Mouse (Mus musculus) layer of hippocampus, adult 2 months (tissue): ENCODE data around the gene Bpifa5. TPM values are rescaled to one million over a fixed set of nuclear protein-coding genes. Genes with fewer than 3 reads are reported as not detected.
A peak's percentile ranks its signal among the peaks of the same experiment; 100 is the strongest.
"Not testable (repeated sequence)": the region's sequence is repeated elsewhere in the genome, so short reads cannot be mapped to it uniquely, and the experiment has no call there.

ENCODE experiments used
- DNase-seq, 2 experiments: peaks; one replicate each; pipeline ENCODE4 v3.0.0; 2022; ENCODE audit warnings: low spot score in 2 of 2
- H3K27ac ChIP-seq: fragments of 200-600 bp; 2 replicates; pipeline ENCODE4 v1.8.1; 2022
- H3K4me3 ChIP-seq: fragments of 200-600 bp; 2 replicates; pipeline ENCODE4 v1.8.1; 2022; ENCODE audit warnings: mild to moderate bottlenecking
- CTCF ChIP-seq: fragments of 200-600 bp; conservative IDR thresholded peaks from 2 replicates; pipeline ENCODE4 v1.8.1; 2022; ENCODE audit warnings: antibody characterized with exemption, mild to moderate bottlenecking, moderate library complexity
- long read RNA-seq, 2 experiments: library from polyadenylated mRNA; stranded (forward); transcript quantifications; one replicate each; pipeline ENCODE4 v2.0.0; 2021; ENCODE audit warnings: borderline mapping rate in 2 of 2
- total RNA-seq, 2 experiments: library from RNA; stranded (reverse); gene quantifications; 2 replicates each; pipeline ENCODE4 v1.2.3; 2021

The Bpifa5 gene
- not detected for total RNA-seq
- long read RNA-seq, experiment 1: 0 reads
- long read RNA-seq, experiment 2: 0 reads

GRCm38 (mm10) chr2:154162307-154162706 lies at the start of gene Bpifa5:
TSS of gene Bpifa5 (plus strand) at chr2:154162607.
- no peak for DNase-seq
- no peak for TF ChIP-seq CTCF
- no peak within 1 kb of the TSS for H3K4me3 ChIP-seq
- no peak within 1 kb of the TSS for H3K27ac ChIP-seq

GRCm38 (mm10) chr2:154117381-154117780 lies 45.0 kb upstream of the Bpifa5 start:
- DNase-seq: no peak
- Histone ChIP-seq H3K4me3 (no peak overlapping the region), H3K27ac (no peak overlapping the region)
- no peak for TF ChIP-seq CTCF

DNA sequence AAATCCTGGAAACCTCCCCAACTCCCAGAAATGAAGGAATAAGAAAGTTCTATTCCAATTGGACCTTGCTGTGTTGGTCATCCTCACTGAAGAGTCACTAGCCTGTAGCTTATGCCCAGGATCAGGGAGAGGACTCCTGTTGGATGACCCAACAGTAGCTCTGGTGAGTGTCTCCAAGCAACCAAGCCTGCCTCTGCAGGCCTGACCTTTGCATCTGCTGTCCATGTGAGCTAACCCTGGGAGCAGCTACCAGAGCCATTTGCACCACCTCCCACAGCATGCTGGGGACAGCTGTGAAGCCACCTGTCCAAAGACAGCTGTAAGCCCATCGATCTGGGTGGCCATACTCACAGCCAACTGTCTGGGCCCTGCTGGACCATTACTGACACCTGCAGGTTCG lies 32.3 kb upstream of the Bpifa5 start, which contains the start of gene Bpifa3:
Bpifa3 (plus strand) TSS at position 217 of the 400 bp plus-strand sequence.
- H3K4me3 ChIP-seq: no peak within 1 kb of the TSS
- no peak within 1 kb of the TSS for H3K27ac ChIP-seq
- TF ChIP-seq CTCF: no peak
- DNase-seq: no peak

DNA sequence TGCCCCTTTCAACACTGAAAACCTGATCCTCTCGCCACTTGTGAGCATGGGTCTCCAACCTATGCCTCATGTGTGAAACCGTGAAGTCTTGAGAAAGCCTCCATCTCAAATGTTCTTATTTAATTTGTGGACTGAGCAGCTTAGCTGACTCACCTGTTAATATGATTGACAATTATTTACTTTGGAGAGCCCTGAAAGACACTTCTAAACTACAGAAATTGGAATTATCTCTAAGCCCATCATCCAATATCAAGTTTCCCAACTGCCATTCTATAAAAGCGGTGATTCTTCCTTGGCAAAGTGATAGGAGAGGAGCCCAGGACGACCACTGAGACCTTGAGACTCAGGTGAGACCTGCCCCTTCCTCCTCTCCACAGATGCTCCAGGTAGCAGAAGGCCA lies 19.8 kb upstream of the Bpifa5 start, which contains the start of gene Bpifa1:
Bpifa1 (plus strand) TSS at position 301 of the 400 bp plus-strand sequence.
- H3K4me3 ChIP-seq: no peak within 1 kb of the TSS
- no peak within 1 kb of the TSS for H3K27ac ChIP-seq

DNA sequence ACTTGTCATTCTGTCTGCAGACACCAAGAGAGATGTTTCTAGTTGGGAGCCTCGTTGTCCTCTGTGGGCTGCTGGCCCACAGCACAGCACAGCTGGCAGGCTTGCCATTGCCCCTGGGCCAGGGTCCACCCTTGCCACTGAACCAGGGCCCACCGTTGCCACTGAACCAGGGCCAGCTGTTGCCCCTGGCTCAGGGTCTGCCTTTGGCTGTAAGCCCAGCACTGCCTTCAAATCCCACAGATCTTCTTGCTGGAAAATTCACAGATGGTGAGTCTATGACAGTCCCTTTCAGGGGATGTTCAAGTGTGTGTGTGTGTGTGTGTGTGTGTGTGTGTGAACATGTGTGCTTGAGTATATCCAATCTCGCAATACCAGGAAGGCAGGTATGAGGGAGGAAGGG lies 18.7 kb upstream of the Bpifa5 start:
- no peak overlapping the region for H3K4me3 ChIP-seq
- H3K27ac ChIP-seq: no peak overlapping the region
- DNase-seq: no peak
- TF ChIP-seq CTCF: no peak

More for the DNA sequence above, 19.8 kb upstream of the Bpifa5 start, which contains the start of gene Bpifa1:
- TF ChIP-seq CTCF: no peak
- no peak for DNase-seq

- Histone ChIP-seq H3K27ac (no peak overlapping the region), H3K4me3 (no peak overlapping the region)
- TF ChIP-seq CTCF: no peak
- DNase-seq: no peak
These were observed 14.9 kb upstream of the Bpifa5 start for GRCm38 (mm10) chr2:154147496-154147895.

DNA sequence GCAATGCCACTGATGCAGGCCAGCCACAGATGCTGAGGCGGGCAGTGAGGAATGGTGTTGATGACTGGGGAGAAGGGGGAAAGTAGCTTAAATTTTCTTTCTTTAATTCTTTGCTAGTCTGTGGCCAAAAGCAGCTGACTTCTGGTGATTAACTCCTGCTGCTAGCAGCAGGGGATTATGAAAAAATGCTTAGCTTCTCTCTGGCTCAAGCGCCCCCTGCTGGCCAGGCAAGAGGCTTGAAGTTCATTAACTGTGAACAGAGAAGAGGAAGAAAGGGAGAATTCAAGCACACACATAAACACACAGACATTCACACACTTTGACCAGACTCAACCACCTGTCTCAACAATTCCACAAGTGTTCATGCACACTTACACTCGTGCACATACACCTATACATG lies 4.0 kb upstream of the Bpifa5 start:
- DNase-seq: peak; percentile 18 to 57
- TF ChIP-seq CTCF: peak; percentile 85

GRCm38 (mm10) chr2:154163306-154163705 lies 899 bp downstream of the Bpifa5 start:
- no peak overlapping the region for H3K27ac ChIP-seq
- no peak overlapping the region for H3K4me3 ChIP-seq
- TF ChIP-seq CTCF: no peak
- no peak for DNase-seq

More for the DNA sequence above, 4.0 kb upstream of the Bpifa5 start:
- H3K4me3 ChIP-seq: no peak overlapping the region
- H3K27ac ChIP-seq: no peak overlapping the region

DNA sequence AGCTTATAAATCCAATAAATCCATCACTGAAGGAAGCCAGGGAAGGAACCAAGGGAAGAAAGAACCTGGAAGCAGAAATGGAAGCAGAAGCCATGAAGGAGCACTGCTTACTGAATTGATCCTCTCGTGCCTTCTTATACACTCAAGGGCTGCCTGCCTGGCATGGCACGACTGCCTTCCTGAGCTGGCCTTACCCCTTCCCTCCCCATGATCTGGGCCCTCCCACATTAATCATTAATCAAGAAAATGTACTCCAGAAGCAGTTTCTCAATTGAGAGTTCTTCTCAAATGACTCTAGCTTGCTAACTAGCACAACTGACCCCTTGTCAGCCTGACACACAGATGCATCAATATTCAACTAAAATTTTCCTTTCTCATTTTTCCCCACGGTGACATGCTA lies 6.8 kb downstream of the Bpifa5 start:
- H3K27ac ChIP-seq: no peak overlapping the region
- TF ChIP-seq CTCF: no peak
- H3K4me3 ChIP-seq: no peak overlapping the region
- DNase-seq: no peak

GRCm38 (mm10) chr2:154171621-154172020 lies 9.2 kb downstream of the Bpifa5 start:
- no peak for TF ChIP-seq CTCF
- DNase-seq: no peak
- no peak overlapping the region for H3K27ac ChIP-seq
- no peak overlapping the region for H3K4me3 ChIP-seq

- no peak overlapping the region for H3K27ac ChIP-seq
- H3K4me3 ChIP-seq: no peak overlapping the region
- peak in 1 of 2 experiments; percentile 44 for DNase-seq
- peak; percentile 81 for TF ChIP-seq CTCF
These were observed 10.9 kb downstream of the Bpifa5 start for GRCm38 (mm10) chr2:154173313-154173712.

DNA sequence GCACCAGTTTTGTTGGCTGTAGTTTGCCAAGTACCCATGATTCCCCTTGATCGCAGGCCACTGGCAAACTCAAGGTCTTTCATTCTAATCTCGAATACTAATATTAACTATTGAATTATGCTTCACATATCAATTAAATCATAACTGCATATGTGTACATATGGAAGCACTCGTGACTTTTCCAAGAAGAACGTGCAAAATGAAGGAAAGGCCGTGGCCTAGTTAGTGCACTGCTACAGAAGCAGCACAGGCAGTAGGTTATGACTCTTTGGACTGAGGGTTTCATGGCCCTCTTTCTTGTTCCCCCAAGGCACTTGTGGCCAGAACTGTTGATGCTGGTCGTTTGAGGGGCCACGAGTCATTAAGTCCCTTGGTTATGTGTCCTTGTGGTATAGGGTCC lies 19.5 kb downstream of the Bpifa5 start:
- not testable (repeated sequence) for H3K4me3 ChIP-seq, DNase-seq, H3K27ac ChIP-seq

GRCm38 (mm10) chr2:154183061-154183460 lies 20.7 kb downstream of the Bpifa5 start:
- H3K4me3 ChIP-seq, DNase-seq, H3K27ac ChIP-seq: not testable (repeated sequence)

GRCm38 (mm10) chr2:154185319-154185718 lies 22.9 kb downstream of the Bpifa5 start:
- DNase-seq: no peak
- TF ChIP-seq CTCF: no peak
- H3K27ac ChIP-seq: no peak overlapping the region
- no peak overlapping the region for H3K4me3 ChIP-seq

DNA sequence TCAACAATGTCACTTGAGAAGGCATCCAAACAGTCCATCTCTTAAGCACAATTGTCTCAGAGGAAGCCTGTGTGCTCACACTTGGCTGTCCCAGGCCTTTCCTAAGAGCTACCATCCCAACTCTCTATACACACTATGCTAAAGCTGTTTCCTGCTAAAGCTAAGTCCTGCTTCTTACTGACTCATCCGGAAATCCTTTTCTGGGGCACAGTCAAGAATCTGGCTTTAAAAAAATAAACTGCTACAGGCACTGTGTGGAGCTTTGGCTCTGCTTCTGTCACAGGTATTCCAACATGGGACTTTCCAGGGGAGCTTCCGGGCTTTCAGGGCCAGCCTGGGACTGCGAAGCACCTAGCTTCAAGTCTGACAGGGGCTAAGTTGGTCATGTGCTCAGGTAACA lies 23.3 kb downstream of the Bpifa5 start:
- Histone ChIP-seq H3K4me3 (no peak overlapping the region), H3K27ac (no peak overlapping the region)
- no peak for DNase-seq
- no peak for TF ChIP-seq CTCF
